Mouse (Mus musculus): Measurements from ENCODE around the gene a.
"Not testable (repeated sequence)": the region's sequence is repeated elsewhere in the genome, so short reads cannot be mapped to it uniquely, and the experiment has no call there.

GRCm38 (mm10) chr2:154908223-154908622 is 117.0 kb downstream of the a start:
- TF ChIP-seq POLR2A (IDR thresholded peaks at IDR 0.05; ENCODE audit: insufficient read depth, low read length); EP300 (IDR thresholded peaks at IDR 0.05; ENCODE audit: insufficient read depth, low read depth, low read length): not testable (repeated sequence)

All from ES-Bruce4 (cell line).